Mouse (Mus musculus): ENCODE data around the gene Bet1l.

The Bet1l gene

DNA sequence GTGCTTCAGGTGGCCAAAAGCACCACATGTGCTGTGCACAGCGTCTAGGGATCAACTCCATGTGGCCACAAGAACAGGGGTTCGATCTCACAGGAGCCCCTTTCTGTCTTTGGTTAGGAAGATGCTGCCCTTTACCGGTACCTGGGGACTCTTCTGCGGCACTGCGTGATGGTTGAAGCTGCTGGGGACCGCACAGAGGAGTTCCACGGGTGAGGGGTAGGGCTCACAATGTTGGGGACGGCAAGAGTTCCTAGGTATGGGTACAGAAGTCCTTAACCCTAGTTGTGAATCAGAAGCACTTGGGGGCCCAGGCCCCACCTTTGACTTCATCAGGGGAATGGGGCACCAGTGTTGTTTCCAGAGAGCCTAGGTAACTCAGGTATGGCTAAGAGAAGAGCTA, 1.4 kb upstream of the Bet1l start:
- no peak for DNase-seq (ENCODE audit: low spot score)

DNA sequence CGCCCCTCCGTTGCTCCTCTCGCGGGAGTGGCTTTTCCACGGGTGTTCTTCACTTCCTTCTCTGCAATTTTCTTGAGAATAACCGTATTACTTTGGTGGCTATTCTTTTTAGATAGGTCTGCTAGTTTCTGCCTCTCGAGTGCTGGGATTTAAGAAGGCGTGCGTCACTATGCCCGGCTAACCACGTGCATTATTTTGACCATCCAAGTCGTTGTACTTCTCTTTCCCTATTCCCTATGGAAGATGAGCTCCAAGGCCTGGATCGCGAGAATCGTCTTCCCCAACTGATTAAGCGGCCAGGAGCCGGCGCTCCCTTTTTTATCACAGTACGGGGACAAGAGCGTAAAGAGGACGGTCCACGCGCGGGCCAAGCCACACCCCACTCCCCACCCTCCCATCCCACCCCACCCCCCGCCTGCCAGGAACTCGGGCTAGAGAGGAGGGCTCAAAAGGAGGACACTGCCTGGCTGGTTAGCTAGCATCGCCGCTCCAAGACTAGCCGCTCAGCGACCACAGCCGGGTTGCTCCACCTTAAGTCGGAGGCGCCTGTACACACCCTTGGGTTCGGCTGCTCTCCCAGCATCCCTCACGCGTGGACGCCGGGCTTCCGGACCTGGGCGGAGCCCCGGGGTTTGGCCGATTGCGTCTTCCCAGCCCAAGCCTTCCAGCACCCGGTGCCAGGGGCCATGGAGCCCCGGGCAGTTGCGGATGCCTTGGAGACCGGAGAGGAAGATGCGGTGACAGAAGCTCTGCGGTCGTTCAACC, 410 bp downstream of the Bet1l start, which contains the start of gene Ric8a:
Ric8a (plus strand) TSS at position 173 of the 765 bp plus-strand sequence.
- peak; percentile 89 for DNase-seq (ENCODE audit: low spot score)

- DNase-seq (ENCODE audit: low spot score), result peak; percentile 78
These were observed 1.3 kb downstream of the Bet1l start, which contains the start of gene Gm45785 for GRCm38 (mm10) chr7:140855860-140856784. Gm45785 (minus strand) TSS chr7:140856331.

DNA sequence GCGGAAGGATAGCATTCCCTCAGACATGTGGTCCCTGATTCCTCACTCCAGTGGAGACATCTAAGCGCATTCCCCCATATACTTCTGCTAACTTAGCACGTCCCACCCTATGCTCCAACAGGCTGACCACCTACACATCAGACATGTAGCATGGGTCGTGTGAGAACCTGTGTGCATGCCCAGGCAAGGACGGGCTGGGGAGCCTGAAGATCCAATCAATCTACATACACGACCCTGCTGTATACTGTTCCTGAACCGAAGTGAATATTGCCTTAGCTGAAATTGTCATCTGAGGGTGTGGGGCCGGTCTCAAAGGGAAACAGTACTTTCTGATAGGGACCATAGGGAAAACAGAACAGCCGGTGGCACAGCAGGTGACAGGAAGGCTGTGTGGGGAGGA, 2.2 kb downstream of the Bet1l start:
- DNase-seq (ENCODE audit: low spot score), result no peak

DNA sequence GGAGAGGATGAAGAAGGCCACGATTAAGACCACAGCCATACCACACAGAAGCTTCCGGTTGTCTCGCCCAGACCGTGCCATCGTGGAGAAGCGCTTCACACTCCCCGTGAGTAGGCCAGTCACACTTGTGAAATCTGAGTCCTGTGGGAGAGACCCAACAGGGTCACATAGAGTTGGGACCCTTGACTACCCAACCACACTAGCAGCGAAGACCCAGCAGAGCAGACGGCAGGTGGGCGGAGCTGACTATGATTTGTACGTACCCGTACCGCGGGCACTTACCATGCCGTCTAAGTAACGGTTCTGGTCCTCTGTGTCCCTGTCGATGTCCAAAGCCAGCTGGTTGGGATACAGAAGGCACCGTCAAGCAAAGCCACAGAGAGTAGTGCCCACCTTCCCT, 2.9 kb downstream of the Bet1l start:
- no peak for DNase-seq (ENCODE audit: low spot score)

DNA sequence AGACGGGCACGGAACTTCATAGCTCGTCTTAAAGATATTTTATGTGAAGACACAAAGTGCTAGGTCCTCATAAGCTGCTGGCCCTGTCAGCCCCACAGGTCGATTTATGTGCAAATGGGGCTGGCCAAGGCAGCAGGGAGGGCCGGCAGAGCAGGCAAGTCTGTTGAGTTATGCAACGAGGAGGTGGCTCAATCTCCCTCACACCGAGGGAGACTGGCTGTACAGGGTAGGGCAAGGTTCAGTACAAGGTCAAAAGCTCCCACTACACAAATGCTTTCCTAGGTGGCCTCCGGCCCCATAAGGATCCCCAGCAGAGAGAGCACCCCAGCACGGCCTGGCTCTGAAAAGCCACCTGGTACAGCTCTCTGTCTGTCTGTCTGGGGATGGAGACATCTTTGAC, 4.0 kb downstream of the Bet1l start:
- DNase-seq (ENCODE audit: low spot score), result no peak

GRCm38 (mm10) chr7:140851916-140852315, 5.5 kb downstream of the Bet1l start:
- DNase-seq (ENCODE audit: low spot score), result no peak

DNA sequence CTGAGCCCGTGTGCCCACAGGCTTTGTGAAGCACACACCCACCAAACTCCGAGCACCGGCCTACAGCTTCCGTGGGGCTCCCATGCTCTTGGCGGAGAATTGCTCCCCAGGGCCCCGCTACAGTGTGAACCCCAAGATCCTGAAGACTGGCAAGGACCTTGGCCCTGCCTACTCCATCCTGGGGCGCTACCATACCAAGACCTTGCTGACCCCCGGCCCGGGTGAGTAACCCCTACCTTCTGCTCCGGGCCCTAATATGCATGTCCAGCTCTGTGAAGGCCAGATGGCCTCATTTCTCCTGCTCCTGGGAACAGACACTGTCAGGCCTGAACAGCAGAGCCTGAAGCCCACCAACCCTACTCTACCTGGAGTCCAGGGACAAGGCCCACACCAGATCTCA, 8.8 kb downstream of the Bet1l start:
- no peak for DNase-seq (ENCODE audit: low spot score)

DNA sequence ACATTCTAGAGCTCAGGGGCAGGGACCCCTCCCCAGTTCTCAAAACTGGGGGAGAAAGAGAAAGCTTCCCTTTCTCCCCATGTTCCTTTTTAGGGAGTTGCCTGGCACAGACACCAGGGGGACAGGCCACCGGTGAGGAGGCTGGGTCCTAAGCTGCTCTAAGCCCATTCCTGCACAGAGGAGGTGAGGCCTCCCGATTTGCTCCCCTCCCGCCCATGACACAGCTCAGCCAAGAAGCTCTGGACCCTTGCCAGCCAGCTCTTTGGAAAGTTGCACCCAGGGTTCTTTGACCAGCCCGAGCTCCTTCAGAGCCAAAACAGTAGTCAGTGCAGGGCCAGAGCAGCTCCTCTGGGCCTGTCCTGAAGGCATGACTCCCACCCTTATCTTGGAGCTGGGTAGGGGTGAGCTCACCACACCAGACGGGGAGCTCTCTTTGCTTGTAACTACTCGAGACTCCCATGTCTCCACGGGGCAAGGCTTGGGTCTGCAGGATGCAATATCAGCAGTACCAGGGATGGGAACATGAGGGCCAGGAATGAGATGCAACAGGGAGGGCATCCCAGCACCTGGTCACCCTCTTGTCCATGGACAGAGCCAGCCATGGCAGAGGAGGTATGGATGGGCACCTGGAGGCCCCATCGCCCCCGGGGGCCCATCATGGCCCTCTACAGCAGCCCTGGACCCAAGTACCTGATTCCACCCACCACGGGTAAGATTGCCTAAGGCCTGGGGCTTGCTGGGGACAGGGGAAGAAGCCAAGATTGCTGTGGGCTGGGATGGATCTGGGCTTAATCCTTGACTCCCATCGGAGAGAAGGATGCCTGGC, 9.4 kb downstream of the Bet1l start, which contains the start of gene Odf3:
Odf3 (plus strand) TSS at position 51 of the 826 bp plus-strand sequence.
- DNase-seq (ENCODE audit: low spot score), result peak; percentile 78

- DNase-seq (ENCODE audit: low spot score), result no peak
These were observed 10.7 kb downstream of the Bet1l start for GRCm38 (mm10) chr7:140846676-140847075.

GRCm38 (mm10) chr7:140845683-140846082, 11.7 kb downstream of the Bet1l start:
- DNase-seq (ENCODE audit: low spot score), result no peak

GRCm38 (mm10) chr7:140844905-140845665, 12.3 kb downstream of the Bet1l start, which contains the start of gene Scgb1c1:
Scgb1c1 (plus strand) TSS chr7:140845547.
- DNase-seq (ENCODE audit: low spot score), result peak; percentile 98

- DNase-seq (ENCODE audit: low spot score), result no peak
These were observed 13.6 kb downstream of the Bet1l start for GRCm38 (mm10) chr7:140843806-140844205.

- peak; percentile 19 for DNase-seq (ENCODE audit: low spot score)
These were observed 16.3 kb downstream of the Bet1l start for GRCm38 (mm10) chr7:140840750-140841735.

GRCm38 (mm10) chr7:140839556-140839955, 17.8 kb downstream of the Bet1l start:
- peak; percentile 39 for DNase-seq (ENCODE audit: low spot score)

GRCm38 (mm10) chr7:140836243-140837115, 20.9 kb downstream of the Bet1l start:
- no peak for DNase-seq (ENCODE audit: low spot score)

DNA sequence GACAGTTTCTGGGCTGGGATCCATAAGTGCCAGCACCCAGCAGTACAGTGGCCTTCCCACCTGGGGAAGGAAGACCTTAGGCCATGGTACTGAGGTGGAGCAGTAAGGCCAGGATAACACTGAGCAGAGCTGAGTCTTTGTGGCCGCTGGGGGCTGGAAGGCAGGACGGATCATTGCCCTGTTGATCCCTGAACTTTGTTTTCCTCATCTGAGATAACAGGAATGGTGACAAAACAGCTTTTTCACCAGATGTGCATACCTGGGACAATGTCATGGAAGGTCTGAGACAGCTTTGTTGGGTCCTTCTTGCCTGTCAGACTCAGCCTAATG, 21.7 kb downstream of the Bet1l start:
- DNase-seq (ENCODE audit: low spot score), result no peak

DNA sequence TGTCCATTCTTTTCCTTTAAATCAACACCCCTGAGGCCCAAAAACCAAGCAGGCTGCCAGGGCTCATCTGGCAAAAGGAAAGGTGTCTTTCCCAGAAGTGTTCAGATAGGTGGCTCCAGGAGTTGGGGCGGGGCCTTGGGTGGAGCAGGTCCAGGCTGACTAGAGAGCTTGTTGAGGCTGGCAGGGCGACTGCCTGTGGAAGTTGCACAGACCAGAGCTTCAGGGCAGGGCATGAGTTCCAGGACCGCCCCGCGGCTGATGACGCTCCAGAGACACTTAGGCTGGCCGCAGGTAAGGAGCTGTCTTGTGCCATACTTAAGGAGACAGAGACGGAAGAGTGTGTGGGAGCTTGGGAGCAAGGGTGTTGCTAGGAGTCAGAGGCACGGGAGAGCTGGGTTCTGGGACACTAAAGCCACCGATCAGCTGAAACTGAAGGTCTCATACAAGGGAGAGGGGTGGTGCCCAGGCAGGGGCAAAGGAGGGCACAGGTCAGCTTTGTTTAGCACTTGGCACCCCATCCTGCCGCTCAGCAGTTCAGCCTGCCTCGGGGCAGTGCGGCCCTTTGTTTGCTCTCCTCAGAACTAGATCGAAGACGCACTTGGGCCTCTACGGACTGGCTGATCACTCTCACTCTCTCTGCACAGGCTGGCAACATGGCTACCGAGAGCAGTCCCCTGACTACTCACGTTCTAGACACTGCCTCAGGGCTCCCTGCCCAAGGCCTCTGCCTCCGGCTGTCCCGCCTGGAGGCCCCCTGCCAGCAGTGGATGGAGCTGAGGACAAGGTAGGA, 22.2 kb downstream of the Bet1l start, which contains the start of gene Urah:
Urah (plus strand) TSS at position 51 of the 790 bp plus-strand sequence.
- no peak for DNase-seq (ENCODE audit: low spot score)
